Mouse (Mus musculus) spleen, adult 2 months (tissue): Measurements from ENCODE around the gene Top2a. TPM values are rescaled to one million over a fixed set of nuclear protein-coding genes. Genes with fewer than 3 reads are reported as not detected.

ENCODE experiments used
- DNase-seq, 2 experiments: peaks; one replicate each; pipeline versions ENCODE4 v3.0.0 to v3.0.0-alpha.2; 2012 to 2021; ENCODE audit warnings: low spot score in 2 of 2, low read depth in 1 of 2
- H3K27ac ChIP-seq: fragments of 200-500 bp; 2 replicates; pipeline ENCODE4 v1.5.1; 2012; ENCODE audit warnings: low read length, inconsistent platforms; ENCODE audit not compliant: insufficient read depth
- H3K27me3 ChIP-seq: fragments of 200-500 bp; 2 replicates; pipeline ENCODE4 v1.6.1; 2012; ENCODE audit warnings: mild to moderate bottlenecking, moderate library complexity, low read length, inconsistent platforms; ENCODE audit not compliant: control insufficient read depth, insufficient read depth
- H3K36me3 ChIP-seq: fragments of 200-500 bp; 2 replicates; pipeline ENCODE4 v1.6.1; 2012; ENCODE audit warnings: mild to moderate bottlenecking, low read length, inconsistent platforms; ENCODE audit not compliant: control insufficient read depth, insufficient read depth
- H3K4me1 ChIP-seq: fragments of 200-500 bp; 2 replicates; pipeline ENCODE4 v1.6.1; 2011; ENCODE audit warnings: inconsistent platforms; ENCODE audit not compliant: control insufficient read depth, insufficient read depth, insufficient read length
- H3K4me3 ChIP-seq: fragments of 200-500 bp; 2 replicates; pipeline ENCODE4 v1.5.1; 2011; ENCODE audit warnings: mild to moderate bottlenecking, inconsistent platforms; ENCODE audit not compliant: insufficient read depth, insufficient read length; ENCODE audit errors: extremely low read depth
- CTCF ChIP-seq: fragments of 200-500 bp; IDR thresholded peaks from 2 replicates; pipeline ENCODE4 v1.5.1; 2011; ENCODE audit warnings: mild to moderate bottlenecking, inconsistent platforms; ENCODE audit not compliant: insufficient read depth, insufficient read length, insufficient replicate concordance; ENCODE audit errors: extremely low read depth
- POLR2A ChIP-seq: fragments of 200-500 bp; IDR thresholded peaks from 2 replicates; pipeline ENCODE4 v1.6.1; 2011; ENCODE audit warnings: low read depth, low read length, inconsistent platforms
- WGBS: fragments of 180-500 bp; shearing (Covaris S2); methylation state at CpG from one replicate; pipeline ENCODE4 v1.1.7; 2018; 5-methylcytosine and 5-hydroxymethylcytosine counted together
- polyA plus RNA-seq: library from polyadenylated mRNA; depleted of rRNA; stranded (reverse); fragments of >200 nt; gene quantifications from 2 replicates; pipeline ENCODE4 v1.2.3, GENCODE M21; 2012

Gene Top2a
- polyA plus RNA-seq, 1 experiment: 5.4 TPM

DNA sequence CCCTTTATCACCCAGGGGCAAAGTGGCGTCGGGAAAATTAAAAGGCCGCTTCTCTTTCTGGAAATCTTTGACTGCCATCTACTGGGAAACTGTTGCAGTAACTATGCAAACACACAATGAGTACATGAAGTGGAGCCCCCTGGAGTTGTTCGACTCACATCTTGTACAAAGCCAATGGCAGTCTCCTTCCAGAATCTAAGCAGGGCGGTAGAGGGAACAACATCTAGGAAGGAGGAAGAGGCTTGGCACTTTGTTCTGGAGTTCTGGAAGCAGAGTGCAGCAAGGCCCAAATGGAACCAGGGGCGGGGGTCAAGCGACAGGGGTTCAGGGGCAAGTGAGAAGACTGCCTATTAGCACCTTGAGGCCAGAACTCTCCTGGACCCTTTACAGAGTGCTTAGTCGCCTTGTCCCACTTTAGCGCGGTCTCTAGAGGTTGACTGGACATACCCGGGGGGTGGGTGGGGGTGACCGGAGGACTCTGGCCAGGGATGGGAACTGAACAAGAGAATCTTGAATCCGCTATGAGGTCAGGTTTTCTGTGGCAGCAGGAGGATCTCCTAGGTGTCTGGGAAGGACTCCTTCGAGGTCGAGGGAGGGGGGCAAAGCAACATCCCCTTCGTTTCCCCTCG, 16.5 kb upstream of the Top2a start:
- peaks cover 19% of the 10 kb centered on the region for H3K4me1 ChIP-seq
- peak overlapping the region; percentile 67 for H3K27ac ChIP-seq
- 5% methylated on average over 17 of the region's 17 CpGs for WGBS
- TF ChIP-seq POLR2A: no peak
- TF ChIP-seq CTCF: no peak
- peak overlapping the region; percentile 60 for H3K4me3 ChIP-seq
- no peak for DNase-seq
- H3K36me3 ChIP-seq: no peaks in the 10 kb centered on the region
- peaks cover 10% of the 10 kb centered on the region for H3K27me3 ChIP-seq

DNA sequence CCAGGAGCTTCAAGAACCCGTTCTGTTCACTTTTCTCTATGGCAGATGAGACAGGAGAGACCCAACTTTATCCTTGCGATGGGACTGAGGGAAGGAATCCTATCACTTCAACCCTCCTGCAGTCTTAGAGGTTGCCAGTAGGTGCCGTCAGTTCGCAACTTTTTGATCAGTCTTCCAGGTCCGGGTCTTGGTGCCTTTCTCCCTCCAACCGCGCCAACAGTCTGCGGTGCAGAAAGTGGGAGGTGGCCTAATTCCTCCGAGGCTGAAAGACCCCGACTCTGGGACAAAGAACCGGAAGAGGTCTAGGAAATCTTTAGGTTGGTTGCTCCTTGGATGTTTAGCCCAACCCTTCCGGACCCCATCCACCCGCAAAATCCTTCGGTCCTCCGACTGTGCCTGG, 15.8 kb upstream of the Top2a start:
- WGBS: under 1% methylated on average over 15 of the region's 15 CpGs
- no peaks in the 10 kb centered on the region for H3K36me3 ChIP-seq
- H3K4me3 ChIP-seq: peak overlapping the region; percentile 33; the same call in 1 of the 2 replicates
- no peak for TF ChIP-seq POLR2A
- TF ChIP-seq CTCF: peak; percentile 78; the same call in 1 of the 2 replicates
- H3K27ac ChIP-seq: no peak overlapping the region
- DNase-seq: peak; percentile 40 to 71
- peaks cover 19% of the 10 kb centered on the region for H3K4me1 ChIP-seq
- peaks cover 10% of the 10 kb centered on the region for H3K27me3 ChIP-seq

DNA sequence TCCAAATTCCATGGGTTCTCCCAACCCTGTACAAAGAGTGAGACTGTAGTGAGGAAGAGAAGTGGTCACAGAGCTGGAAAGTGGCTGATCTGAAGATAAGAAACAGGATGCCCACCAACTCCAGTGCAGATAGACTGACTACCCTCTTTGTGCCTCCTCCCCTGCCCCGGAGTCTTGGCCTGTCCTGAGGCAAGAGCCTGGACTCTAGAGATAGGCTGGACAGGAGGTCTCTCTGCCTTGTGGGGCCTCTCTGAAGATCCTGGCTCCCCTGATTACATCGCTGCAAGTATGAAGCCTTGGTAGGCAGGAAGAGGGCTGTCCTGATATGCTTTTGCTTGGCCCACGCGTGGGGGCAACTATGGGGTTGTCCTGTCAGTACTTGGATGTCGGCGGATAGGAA, 12.3 kb upstream of the Top2a start:
- DNase-seq: no peak
- H3K27me3 ChIP-seq: peaks cover 6% of the 10 kb centered on the region
- 39% methylated on average over 6 of the region's 6 CpGs for WGBS
- H3K36me3 ChIP-seq: no peaks in the 10 kb centered on the region
- no peak for TF ChIP-seq CTCF
- TF ChIP-seq POLR2A: no peak
- H3K4me3 ChIP-seq: no peak overlapping the region
- peaks cover 5% of the 10 kb centered on the region for H3K4me1 ChIP-seq
- no peak overlapping the region for H3K27ac ChIP-seq

DNA sequence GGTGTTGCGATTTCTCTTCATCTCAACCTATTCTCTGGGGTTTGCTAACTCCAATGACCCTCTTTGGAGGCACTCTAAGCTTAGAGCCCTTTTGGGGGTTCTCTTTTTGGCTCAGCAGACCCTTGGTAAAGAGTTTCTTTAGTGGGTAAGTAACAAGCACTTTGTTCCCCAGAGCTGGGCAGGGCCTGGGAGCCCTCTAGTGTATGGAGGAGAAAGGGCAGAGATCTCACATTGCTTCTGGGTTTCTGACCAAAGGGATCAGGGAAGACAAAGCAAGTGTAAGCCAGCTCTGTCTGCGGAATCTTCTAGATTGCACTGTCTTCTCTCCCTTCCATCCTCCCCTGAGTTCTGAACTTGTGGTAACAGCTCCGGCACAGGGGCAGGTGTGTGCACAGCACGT, 11.4 kb upstream of the Top2a start:
- WGBS: 68% methylated on average over 4 of the region's 4 CpGs
- no peak overlapping the region for H3K4me3 ChIP-seq
- H3K36me3 ChIP-seq: no peaks in the 10 kb centered on the region
- no peaks in the 10 kb centered on the region for H3K27me3 ChIP-seq
- H3K4me1 ChIP-seq: peaks cover under 1% of the 10 kb centered on the region; the same call in 1 of the 2 replicates
- TF ChIP-seq CTCF (no peak; the same call in 1 of the 2 replicates), POLR2A (no peak)
- no peak for DNase-seq
- no peak overlapping the region for H3K27ac ChIP-seq

DNA sequence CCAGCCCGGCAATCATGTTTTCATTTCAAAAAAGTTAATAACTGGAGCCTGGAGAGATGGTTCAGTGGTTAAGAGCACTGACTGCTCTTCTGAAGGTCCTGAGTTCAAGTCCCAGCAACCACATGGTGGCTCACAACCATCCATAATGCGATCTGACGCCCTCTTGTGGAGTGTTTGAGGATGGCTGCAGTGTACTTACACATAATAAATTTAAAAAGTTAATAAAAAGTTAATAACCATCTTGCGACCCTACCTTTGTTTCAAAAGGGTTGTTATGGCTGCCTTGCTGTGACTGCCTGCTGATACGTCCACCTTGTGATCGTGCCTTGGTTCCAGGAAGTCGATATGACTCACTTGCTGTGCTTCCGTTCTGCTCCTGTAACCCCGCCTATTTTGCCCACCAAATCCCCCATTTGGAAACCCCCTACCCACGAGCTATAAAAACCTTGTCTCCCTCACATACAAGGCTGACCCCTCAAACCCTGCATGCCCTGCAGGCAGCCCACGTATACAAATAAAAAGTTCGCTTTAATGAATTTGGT, 3.0 kb upstream of the Top2a start:
- Histone ChIP-seq H3K4me1 (no peaks in the 10 kb centered on the region; the same call in 1 of the 2 replicates), H3K4me3 (no peak overlapping the region), H3K27me3 (no peaks in the 10 kb centered on the region), H3K27ac (no peak overlapping the region), H3K36me3 (no peaks in the 10 kb centered on the region)
- no peak for DNase-seq
- 74% methylated on average over 12 of the region's 12 CpGs for WGBS
- TF ChIP-seq CTCF: no peak
- TF ChIP-seq POLR2A: no peak

DNA sequence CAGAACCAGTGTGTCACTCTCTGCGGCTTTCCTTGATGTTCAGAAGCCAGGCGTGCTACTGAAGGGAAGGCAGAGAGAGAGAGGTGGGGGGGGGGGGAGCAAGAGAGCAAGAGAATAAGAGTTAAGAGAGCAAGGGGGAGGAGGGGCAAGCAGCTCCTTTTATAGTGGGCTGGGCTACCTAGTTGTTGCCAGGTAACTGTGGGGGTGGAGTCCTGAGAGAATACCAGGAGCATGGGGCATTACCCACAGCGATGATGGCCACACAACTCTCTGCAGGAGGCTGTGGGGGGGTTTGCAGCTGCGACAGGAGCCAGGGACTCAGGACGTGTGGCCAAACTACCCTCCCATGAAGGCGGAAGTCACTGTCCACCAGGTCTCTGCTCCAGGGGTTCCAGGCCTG, 1.9 kb upstream of the Top2a start:
- 92% methylated on average over 6 of the region's 6 CpGs for WGBS
- Histone ChIP-seq H3K36me3 (no peaks in the 10 kb centered on the region), H3K4me3 (no peak overlapping the region), H3K27ac (no peak overlapping the region), H3K27me3 (no peaks in the 10 kb centered on the region), H3K4me1 (no peaks in the 10 kb centered on the region; the same call in 1 of the 2 replicates)
- no peak for DNase-seq
- TF ChIP-seq POLR2A (no peak), CTCF (no peak)
